In the genomic region with DNA sequence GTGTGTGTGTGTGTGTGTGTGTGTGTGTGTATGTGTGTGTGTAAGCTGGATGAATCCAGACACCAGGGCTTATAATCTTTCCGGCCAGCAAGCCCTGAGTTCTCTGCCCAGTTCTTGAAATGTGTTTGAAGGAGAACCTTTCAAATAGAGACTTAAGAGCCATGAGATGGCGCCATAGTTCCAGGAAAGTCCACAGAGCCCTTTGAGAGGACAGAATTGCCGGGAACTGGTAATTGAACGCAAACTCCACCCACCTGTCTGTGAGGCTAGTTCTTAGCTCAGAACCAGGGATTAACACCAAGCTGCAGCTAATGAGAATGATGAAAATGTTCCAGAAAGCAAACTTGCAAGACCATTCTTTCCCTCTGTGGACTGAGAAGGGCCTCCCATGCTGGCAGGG, we compare ENCODE assay signal across 8 mouse cellular contexts.
DNase-seq lines count a peak whose midpoint lies in the region; ATAC-seq lines count a peak whose summit lies in the region.

No protein-coding gene starts in this region.

- ATAC-seq in cerebellum, adult (ENCODE audit: insufficient number of reproducible peaks, low FRiP score, low TSS enrichment): no peak
- ATAC-seq in erythroid progenitor cell, adult 5-6 weeks (replicated peaks; ENCODE audit: low FRiP score, poor library complexity, severe bottlenecking): no peak

- peak; percentile 22 to 39 for DNase-seq in cerebellum, adult 18-20 months
- DNase-seq in urinary bladder, postnatal 14 days (ENCODE audit: low spot score): peak; percentile 9
- no peak for DNase-seq in urinary bladder, postnatal 36 days (ENCODE audit: low spot score in 2 of 2)
- DNase-seq in kidney, postnatal 10 days: peak; percentile 33
- DNase-seq in mesoderm, embryonic 11.5 days (ENCODE audit: low read depth, low spot score): peak; percentile 57
- DNase-seq in ovary, postnatal 36 days (ENCODE audit: low spot score): no peak

Comparison
In these comparisons a context has a peak if more than half of its experiments do, and no peak if none do; other contexts are left out.
1. DNase-seq: peak in cerebellum, adult 18-20 months (2 of 2), urinary bladder, postnatal 14 days (single experiment), kidney, postnatal 10 days (single experiment) and mesoderm, embryonic 11.5 days (single experiment); none in urinary bladder, postnatal 36 days (0 of 2) and ovary, postnatal 36 days (single experiment).